Mouse (Mus musculus) naive thymus-derived CD4-positive, alpha-beta T cell, adult 5 months (primary cell): ENCODE results near the gene Olfr284. TPM values are rescaled to one million over a fixed set of nuclear protein-coding genes. Genes with fewer than 3 reads are reported as not detected.

Experiments used
- polyA plus RNA-seq: library from polyadenylated mRNA; unstranded; fragments of 100-300 nt; shearing (Covaris generic); gene quantifications from one replicate; pipeline ENCODE4 v1.2.1, GENCODE M21; 2017

Olfr284 gene
- polyA plus RNA-seq: not detected

DNA sequence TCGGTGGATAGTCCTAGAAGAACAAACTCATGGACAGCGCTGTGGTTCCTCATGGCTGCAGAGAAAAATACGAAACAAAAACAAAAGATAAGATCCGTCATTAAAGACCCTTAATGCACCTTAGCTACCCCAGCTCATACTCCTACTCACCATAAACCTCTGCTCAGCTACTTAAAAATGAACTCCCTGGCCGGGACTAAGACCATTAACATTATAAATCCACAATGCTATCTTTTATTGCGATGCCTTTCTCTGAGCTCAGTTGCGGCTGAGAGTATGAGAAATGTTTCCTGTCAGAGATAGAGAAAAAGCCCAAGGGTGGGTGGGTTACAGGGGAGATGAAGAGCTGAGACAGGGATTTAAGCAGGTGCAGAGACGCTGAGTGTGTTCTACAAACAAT is at the start of gene Olfr284:
Gene Olfr284 (minus strand): TSS at position 101 of the 400 bp plus-strand sequence.

GRCm38 (mm10) chr15:98380846-98381245 is 40.1 kb upstream of the Olfr284 start, which contains the start of gene Olfr283:
TSS of gene Olfr283 (minus strand) at chr15:98380946.

GRCm38 (mm10) chr15:98317177-98317724 is 23.5 kb downstream of the Olfr284 start, which contains the start of gene Olfr285:
TSS of gene Olfr285 (minus strand) at chr15:98317353.

DNA sequence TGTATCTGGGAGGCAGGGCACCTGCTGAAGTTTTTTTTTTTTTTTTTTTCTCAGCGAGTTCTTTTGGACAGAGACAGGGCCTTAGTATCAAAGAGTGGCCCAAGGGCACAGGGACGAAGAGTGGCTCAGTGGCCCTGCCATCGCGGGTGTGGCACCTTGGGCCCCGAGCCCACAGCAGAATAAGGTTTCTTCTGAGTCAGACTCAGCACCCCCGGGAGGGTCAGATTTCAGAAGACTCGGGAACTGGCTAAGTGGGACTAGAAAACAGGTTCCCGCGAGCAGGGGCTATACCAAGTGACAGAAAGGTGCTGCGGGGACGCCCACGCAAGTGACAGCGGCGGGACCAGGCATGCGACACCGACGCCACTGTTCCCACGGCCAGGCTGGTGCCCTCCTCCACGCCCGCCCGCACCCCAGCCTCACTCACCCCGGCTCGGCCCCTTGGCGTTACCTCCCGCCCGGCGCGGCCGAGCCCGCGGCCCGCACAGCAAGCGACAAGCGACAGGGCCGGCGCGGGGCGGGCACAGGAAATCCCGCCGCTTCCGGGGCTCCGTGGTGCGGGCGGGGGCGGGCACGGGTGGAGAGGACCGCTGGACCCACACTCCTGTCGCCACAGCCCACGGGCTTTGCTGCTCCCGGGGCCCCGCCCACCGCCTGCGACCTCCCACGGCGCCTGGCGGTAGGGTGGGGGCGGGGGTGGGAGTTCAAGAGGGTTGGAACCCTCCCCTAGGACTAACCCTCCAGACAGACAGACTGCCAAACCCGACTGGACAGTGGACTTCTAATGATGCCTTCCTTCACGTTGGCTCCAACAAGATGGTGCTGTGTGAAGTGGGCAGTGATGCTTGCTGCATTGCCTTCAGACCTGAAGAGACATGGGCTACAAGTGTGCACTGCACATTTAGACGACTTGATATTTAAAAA is 44.9 kb downstream of the Olfr284 start, which contains the start of gene Zfp641:
Gene Zfp641 (minus strand): TSS at position 534 of the 924 bp plus-strand sequence.

Other genes starting within 250 kb of the Olfr284 start
- 7.9 TPM for gene Pfkm, start 248.4 kb downstream of the Olfr284 start, polyA plus RNA-seq
- gene Senp1, start 247.2 kb downstream of the Olfr284 start, polyA plus RNA-seq: 27.9 TPM
- 21.2 TPM for gene Asb8, start 175.4 kb downstream of the Olfr284 start, polyA plus RNA-seq
- not detected for gene Ccdc184, start 173.8 kb downstream of the Olfr284 start, polyA plus RNA-seq
- not detected for gene Olfr288, start 145.4 kb downstream of the Olfr284 start, polyA plus RNA-seq
- gene Gm44579, start 120.0 kb downstream of the Olfr284 start, polyA plus RNA-seq: not detected
- gene Olfr287, start 119.9 kb downstream of the Olfr284 start, polyA plus RNA-seq: not detected
- gene Olfr286, start 106.5 kb downstream of the Olfr284 start, polyA plus RNA-seq: not detected
- gene H1fnt, start 83.7 kb downstream of the Olfr284 start, polyA plus RNA-seq: not detected
- gene Zfp641, start 44.8 kb downstream of the Olfr284 start, polyA plus RNA-seq: not detected
- gene Olfr285, start 23.6 kb downstream of the Olfr284 start, polyA plus RNA-seq: not detected
- gene Olfr283, start 40.0 kb upstream of the Olfr284 start, polyA plus RNA-seq: not detected
- not detected for gene Olfr282, start 90.2 kb upstream of the Olfr284 start, polyA plus RNA-seq
- gene Olfr281, start 111.6 kb upstream of the Olfr284 start, polyA plus RNA-seq: not detected
- gene OR5BS1P, start 128.9 kb upstream of the Olfr284 start, polyA plus RNA-seq: not detected
- not detected for gene Lalba, start 141.7 kb upstream of the Olfr284 start, polyA plus RNA-seq
- gene Olfr279, start 151.4 kb upstream of the Olfr284 start, polyA plus RNA-seq: 0.25 TPM
- 105 TPM for gene Kansl2, start 193.3 kb upstream of the Olfr284 start, polyA plus RNA-seq
- gene Ccnt1, start 229.9 kb upstream of the Olfr284 start, polyA plus RNA-seq: 165 TPM
- gene 4930415O20Rik, start 230.0 kb upstream of the Olfr284 start, polyA plus RNA-seq: not detected